Mouse (Mus musculus) intestine, embryonic 14.5 days (tissue): Measurements from ENCODE around the gene Hagh. TPM values are rescaled to one million over a fixed set of nuclear protein-coding genes. Genes with fewer than 3 reads are reported as not detected.

Source experiments
- ATAC-seq: fragments of 200-750 bp; cut with Nextera tagmentation; replicated peaks from 2 replicates; pipeline ENCODE4 v1.8.0; 2017; ENCODE audit warnings: low read depth, moderate number of reproducible peaks, moderate TSS enrichment, moderate library complexity; ENCODE audit not compliant: low FRiP score, low TSS enrichment
- DNase-seq: peaks from one replicate; pipeline ENCODE4 v3.0.0-alpha.2; 2018; ENCODE audit warnings: low spot score
- H3K27ac ChIP-seq: fragments of 300-500 bp; sonication (generic); 2 replicates; pipeline ENCODE4 v1.5.1; 2014; ENCODE audit warnings: low read depth, mild to moderate bottlenecking, control low read depth
- H3K27me3 ChIP-seq: fragments of 300-500 bp; sonication (generic); replicated peaks from 2 replicates; pipeline ENCODE4 v1.6.1; 2014; ENCODE audit warnings: low read length, control low read depth; ENCODE audit not compliant: control insufficient read depth, insufficient read depth
- H3K36me3 ChIP-seq: fragments of 300-500 bp; sonication (generic); 2 replicates; pipeline ENCODE4 v1.6.1; 2014; ENCODE audit warnings: low read length, control low read depth; ENCODE audit not compliant: control insufficient read depth, insufficient read depth
- H3K4me1 ChIP-seq: fragments of 300-500 bp; sonication (generic); replicated peaks from 2 replicates; pipeline ENCODE4 v1.6.1; 2014; ENCODE audit warnings: low read length, control low read depth, mixed read lengths; ENCODE audit not compliant: control insufficient read depth, insufficient read depth
- H3K4me2 ChIP-seq: fragments of 300-500 bp; sonication (generic); 2 replicates; pipeline ENCODE4 v1.6.1; 2014; ENCODE audit warnings: low read length
- H3K4me3 ChIP-seq: fragments of 300-500 bp; sonication (generic); 2 replicates; pipeline ENCODE4 v1.5.1; 2014; ENCODE audit warnings: low read depth, low read length, control low read depth, mixed read lengths
- H3K9ac ChIP-seq: fragments of 300-500 bp; sonication (generic); 2 replicates; pipeline ENCODE4 v1.6.1; 2014; ENCODE audit warnings: mild to moderate bottlenecking, low read length
- H3K9me3 ChIP-seq: fragments of 300-500 bp; sonication (generic); 2 replicates; pipeline ENCODE4 v1.6.1; 2016; ENCODE audit warnings: low read length, control low read depth; ENCODE audit not compliant: control insufficient read depth
- WGBS: fragments of 180-500 bp; shearing (Covaris S2); extraction: QIAGEN DNeasy Blood & Tissue Kit; methylation state at CpG from one replicate; pipeline ENCODE4 v1.1.7; 2014; 5-methylcytosine and 5-hydroxymethylcytosine counted together
- polyA plus RNA-seq: library from polyadenylated mRNA; unstranded; fragments of >200 nt; fragmentation: Nextera tagmentation; extraction: Ambion mirVana; gene quantifications from 2 replicates; pipeline ENCODE4 v1.2.1, GENCODE M21; 2014

Gene Hagh
- polyA plus RNA-seq, 1 experiment from 2014 or later, result 39.1 TPM

- Histone ChIP-seq H3K4me2 (peak overlapping the region; percentile 91), H3K9me3 (no peaks in the 10 kb centered on the region), H3K36me3 (peaks cover 39% of the 10 kb centered on the region), H3K9ac (peak overlapping the region; percentile 71), H3K27ac (no peak overlapping the region), H3K4me3 (peak overlapping the region; percentile 92), H3K4me1 (peaks cover 16% of the 10 kb centered on the region), H3K27me3 (no peaks in the 10 kb centered on the region)
- ATAC-seq (no peak), DNase-seq (no peak)
- 25% methylated on average over 22 of the region's 22 CpGs for WGBS
Measured at GRCm38 (mm10) chr17:24885356-24886133, 45.6 kb downstream of the Hagh start.

GRCm38 (mm10) chr17:24886134-24886931, 46.4 kb downstream of the Hagh start, which contains the start of the genes Nubp2 and Spsb3:
TSS of gene Nubp2 (minus strand) at chr17:24886349.
TSS of gene Spsb3 (plus strand) at chr17:24886643.
- Histone ChIP-seq H3K4me1 (peaks cover 16% of the 10 kb centered on the region), H3K27ac (peak within 1 kb of the TSS; percentile 38; the same call in 1 of the 2 replicates), H3K4me2 (peak within 1 kb of the TSS; percentile 91), H3K9ac (peak within 1 kb of the TSS; percentile 71), H3K9me3 (no peaks in the 10 kb centered on the region), H3K4me3 (peak within 1 kb of the TSS; percentile 92), H3K36me3 (peaks cover 47% of the 10 kb centered on the region), H3K27me3 (no peaks in the 10 kb centered on the region)
- ATAC-seq (peak; percentile 93), DNase-seq (peak; percentile 96)
- under 1% methylated on average over 69 of the region's 69 CpGs for WGBS

GRCm38 (mm10) chr17:24886932-24887271, 47.0 kb downstream of the Hagh start:
- ATAC-seq (peak; percentile 22), DNase-seq (no peak)
- WGBS, result under 1% methylated on average over 18 of the region's 18 CpGs
- Histone ChIP-seq H3K36me3 (peaks cover 53% of the 10 kb centered on the region), H3K4me3 (peak overlapping the region; percentile 92), H3K9me3 (no peaks in the 10 kb centered on the region), H3K4me2 (peak overlapping the region; percentile 85), H3K27ac (peak overlapping the region; percentile 38; the same call in 1 of the 2 replicates), H3K27me3 (no peaks in the 10 kb centered on the region), H3K9ac (peak overlapping the region; percentile 62), H3K4me1 (peaks cover 16% of the 10 kb centered on the region)

GRCm38 (mm10) chr17:24887291-24888080, 47.5 kb downstream of the Hagh start:
- Histone ChIP-seq H3K9me3 (no peaks in the 10 kb centered on the region), H3K4me2 (peak overlapping the region; percentile 85), H3K36me3 (peaks cover 54% of the 10 kb centered on the region), H3K4me3 (peak overlapping the region; percentile 92), H3K27me3 (no peaks in the 10 kb centered on the region), H3K9ac (peak overlapping the region; percentile 62), H3K4me1 (peaks cover 16% of the 10 kb centered on the region), H3K27ac (no peak overlapping the region)
- 64% methylated on average over 18 of the region's 18 CpGs for WGBS
- ATAC-seq (no peak), DNase-seq (no peak)

- H3K4me3 ChIP-seq, result no peak overlapping the region
- peaks cover 18% of the 10 kb centered on the region for H3K4me1 ChIP-seq
- H3K36me3 ChIP-seq, result peaks cover 51% of the 10 kb centered on the region
- ATAC-seq (no peak), DNase-seq (no peak)
- no peak overlapping the region for H3K27ac ChIP-seq
- 87% methylated on average over 3 of the region's 3 CpGs for WGBS
- no peaks in the 10 kb centered on the region for H3K27me3 ChIP-seq
- H3K9ac ChIP-seq, result no peak overlapping the region
- no peaks in the 10 kb centered on the region for H3K9me3 ChIP-seq
- H3K4me2 ChIP-seq, result no peak overlapping the region
Measured at GRCm38 (mm10) chr17:24888862-24889261, 48.9 kb downstream of the Hagh start.

GRCm38 (mm10) chr17:24890151-24891092, 50.5 kb downstream of the Hagh start:
- 86% methylated on average over 19 of the region's 19 CpGs for WGBS
- Histone ChIP-seq H3K9me3 (no peaks in the 10 kb centered on the region), H3K9ac (no peak overlapping the region), H3K27me3 (no peaks in the 10 kb centered on the region), H3K36me3 (peaks cover 48% of the 10 kb centered on the region), H3K4me1 (peaks cover 21% of the 10 kb centered on the region), H3K4me3 (no peak overlapping the region), H3K27ac (no peak overlapping the region), H3K4me2 (no peak overlapping the region)
- no peak for DNase-seq
- no peak for ATAC-seq

- WGBS, result 88% methylated on average over 12 of the region's 13 CpGs
- Histone ChIP-seq H3K36me3 (peaks cover 48% of the 10 kb centered on the region), H3K27me3 (no peaks in the 10 kb centered on the region), H3K27ac (no peak overlapping the region), H3K4me1 (peaks cover 24% of the 10 kb centered on the region), H3K9ac (no peak overlapping the region), H3K4me2 (no peak overlapping the region), H3K4me3 (no peak overlapping the region), H3K9me3 (no peaks in the 10 kb centered on the region)
- no peak for DNase-seq
- no peak for ATAC-seq
Measured at GRCm38 (mm10) chr17:24891321-24891720, 51.4 kb downstream of the Hagh start.
